Mouse (Mus musculus) right cerebral cortex, postnatal 10 days (tissue): ENCODE measurements around the gene Omt2b.
"Not testable (repeated sequence)": the region's sequence is repeated elsewhere in the genome, so short reads cannot be mapped to it uniquely, and the experiment has no call there.

ENCODE experiments used
- DNase-seq, 2 experiments: peaks; one replicate each; pipeline ENCODE4 v3.0.0; 2021; ENCODE audit warnings: low spot score in 2 of 2

Gene Omt2b

DNA sequence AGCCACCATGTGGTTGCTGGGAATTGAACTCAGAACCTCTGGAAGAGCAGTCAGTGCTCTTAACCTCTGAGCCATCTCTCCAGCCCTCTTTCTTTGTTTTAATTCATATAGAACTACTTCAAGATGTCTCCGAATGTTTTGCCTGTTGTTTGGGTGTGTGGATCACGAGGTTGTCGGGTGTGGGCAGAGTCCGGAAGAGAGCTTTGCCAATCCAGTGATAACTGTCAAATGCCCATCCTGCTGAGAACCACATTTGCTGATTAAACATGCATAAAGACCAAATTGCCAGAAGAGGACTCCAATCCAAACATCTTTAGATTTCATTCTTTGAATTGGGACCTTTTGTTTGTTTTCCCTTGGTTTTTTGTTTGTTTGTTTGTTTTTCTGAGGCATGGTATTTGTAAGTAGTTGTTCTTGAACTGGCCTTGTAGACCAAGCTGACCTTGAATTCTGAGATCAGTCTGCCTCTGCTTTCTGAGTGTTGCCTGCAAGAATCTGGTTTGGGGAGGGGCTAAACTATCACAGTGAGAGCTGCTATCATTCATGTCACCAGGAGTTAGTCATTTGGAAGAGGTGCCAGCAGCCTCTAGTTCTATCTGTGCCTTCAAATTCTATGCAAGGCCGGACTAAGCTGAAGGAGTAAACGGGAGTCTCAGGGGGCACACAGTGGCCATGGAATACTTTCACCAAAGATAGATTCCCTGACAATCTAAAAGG, 24.3 kb downstream of the Omt2b start:
- DNase-seq, result no peak

DNA sequence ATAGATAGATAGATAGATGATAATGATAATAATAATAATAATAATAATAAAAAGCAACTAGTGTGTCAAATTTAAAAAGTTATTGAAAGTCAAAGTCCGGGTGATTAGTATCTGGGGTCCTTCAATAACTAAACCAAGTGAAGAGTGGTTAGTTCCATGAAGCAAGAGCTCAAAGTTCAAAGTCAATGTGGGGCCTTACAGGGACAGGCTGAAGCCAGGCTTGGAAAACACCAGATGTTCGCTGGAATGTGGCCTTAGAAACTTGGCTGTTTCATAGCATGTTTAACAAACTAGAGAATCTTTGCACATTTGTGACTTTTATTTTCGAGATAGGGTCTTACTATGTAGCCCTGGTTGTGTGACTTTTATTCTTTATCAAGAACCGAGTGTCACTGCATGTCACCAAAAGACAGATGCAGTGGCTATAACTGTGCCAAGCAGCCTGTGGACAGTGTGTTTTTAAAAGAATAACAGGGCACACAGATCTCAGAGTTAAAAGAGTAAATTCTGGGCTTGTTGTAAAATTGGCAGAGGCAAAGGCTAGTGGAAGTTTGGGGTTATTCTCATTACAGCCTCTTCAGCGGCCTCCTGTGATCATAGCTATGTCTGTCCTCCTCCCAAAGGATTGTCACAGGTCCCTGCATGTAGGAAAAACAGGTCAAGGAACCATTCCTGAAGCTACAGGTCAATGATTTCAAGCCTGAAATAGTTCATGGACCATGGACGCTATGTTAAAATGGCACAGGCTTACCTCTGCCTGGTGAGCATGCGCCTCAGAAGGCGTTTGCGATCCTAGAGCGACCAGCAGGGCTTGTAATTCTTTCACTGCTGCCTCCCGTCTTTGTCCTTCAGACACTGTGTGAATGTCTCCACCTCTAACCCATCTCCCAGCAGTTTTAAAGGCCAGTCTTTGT, 27.5 kb downstream of the Omt2b start:
- no peak for DNase-seq

DNA sequence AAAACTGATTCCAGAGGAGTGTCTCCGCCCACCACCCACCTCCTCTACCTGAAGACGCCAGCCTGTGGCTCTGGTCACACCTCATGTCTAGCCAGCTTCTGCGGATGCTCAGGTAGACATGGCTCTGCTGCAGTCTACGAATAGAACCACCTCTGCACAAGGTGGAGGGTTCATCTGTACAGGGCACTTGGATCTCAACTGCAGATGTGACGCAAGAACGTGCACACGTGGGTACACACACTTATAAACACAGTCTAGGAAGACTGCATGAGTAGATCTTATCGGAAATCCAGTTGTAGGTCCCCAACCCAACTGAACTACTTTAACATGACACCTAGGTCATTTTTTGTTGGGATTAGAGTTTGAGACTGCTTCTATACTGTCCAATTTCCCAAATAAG, 28.2 kb downstream of the Omt2b start, which contains the start of gene Gsta2:
Gene Gsta2 (minus strand): TSS at position 178 of the 400 bp plus-strand sequence.
- DNase-seq, result no peak

DNA sequence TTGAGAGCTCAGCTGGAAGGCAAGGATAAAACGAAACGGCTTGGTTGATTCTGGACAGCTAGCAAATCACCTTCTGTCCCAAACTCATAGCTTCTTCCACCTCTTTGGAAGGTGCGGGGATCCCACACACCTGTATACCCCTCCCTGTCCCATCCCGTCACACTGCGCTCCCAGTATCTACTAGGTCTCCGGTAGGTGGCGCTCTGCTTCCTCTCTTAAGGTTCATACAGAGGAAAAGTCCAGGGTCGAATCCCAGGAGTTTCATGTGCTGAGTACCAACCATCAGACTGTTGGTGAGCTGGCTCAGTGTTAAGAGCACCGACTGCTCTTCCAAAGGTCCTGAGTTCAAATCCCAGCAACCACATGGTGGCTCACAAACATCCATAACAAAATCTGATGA, 30.7 kb downstream of the Omt2b start:
- DNase-seq, result peak; percentile 31 to 61

DNA sequence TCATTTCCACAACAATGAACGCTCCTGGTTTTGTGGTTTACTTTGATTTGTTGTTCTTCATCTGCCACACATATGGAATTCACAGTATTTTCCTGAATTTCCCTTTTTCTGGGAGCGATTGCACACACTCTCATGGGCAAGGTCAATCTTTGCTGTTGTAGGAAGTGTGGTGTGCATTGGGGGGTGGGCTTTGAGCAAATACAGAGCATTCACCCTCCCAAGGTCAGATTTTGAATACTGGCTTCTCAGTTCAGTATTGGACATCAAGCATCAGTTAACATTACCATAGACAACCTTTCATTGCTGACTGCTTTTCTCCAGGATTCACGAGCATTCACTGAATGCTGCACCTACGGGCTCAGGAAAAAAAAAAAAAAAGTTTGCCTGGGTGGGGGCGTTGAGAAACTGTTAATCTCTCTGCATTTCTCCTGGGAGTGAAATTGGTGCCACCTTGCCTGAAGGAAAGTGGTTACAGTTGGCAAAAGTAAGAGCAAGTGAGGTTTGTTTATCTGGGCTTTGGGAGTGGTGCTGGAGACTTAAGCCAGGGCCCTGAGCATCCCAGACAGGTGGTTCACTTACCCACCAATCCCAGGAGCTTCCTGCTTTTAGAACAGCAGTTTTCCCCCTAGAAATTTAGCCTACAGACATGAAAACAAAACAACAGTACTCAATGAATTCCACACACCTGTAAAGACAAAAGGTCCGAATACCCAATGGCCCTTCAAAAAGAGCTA, 32.5 kb downstream of the Omt2b start:
- DNase-seq, result no peak

DNA sequence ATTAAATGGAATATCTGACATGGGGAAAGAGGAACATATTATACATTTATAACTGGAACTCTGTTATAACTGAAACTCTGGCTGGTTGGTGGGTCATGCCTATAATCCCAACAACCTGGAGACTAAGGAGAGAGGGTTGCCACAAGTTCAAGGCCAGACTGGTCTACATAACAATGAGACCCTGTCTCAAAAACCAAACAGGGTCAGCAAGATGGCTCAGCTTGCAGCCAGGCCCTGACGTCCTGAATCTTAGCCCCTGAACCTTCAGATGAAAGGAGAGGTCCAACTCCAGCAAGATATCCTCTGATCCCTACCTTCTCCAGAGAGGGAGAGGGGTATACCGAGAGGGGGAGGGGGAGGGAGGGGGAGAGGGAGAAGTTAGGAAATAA, 33.1 kb downstream of the Omt2b start:
- no peak for DNase-seq

DNA sequence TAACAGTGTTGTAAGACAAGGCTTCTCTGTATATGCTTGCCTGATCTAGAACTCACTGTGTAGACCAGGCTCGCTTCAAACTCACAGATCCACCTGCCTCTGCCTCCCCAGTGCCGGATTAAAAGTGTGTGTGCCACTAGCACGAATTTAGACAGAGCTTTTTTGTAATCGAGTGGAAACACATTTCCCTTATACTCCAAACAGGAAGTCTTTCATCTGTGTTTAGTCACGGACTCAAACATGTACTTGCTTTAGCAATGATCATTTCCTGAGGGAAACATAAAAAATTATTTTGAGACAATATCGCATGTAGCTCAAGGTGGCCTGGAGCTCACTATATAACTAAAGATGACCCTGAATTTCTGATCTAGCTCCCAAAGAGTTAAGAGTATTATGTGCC, 36.0 kb downstream of the Omt2b start:
- DNase-seq, result no peak

DNA sequence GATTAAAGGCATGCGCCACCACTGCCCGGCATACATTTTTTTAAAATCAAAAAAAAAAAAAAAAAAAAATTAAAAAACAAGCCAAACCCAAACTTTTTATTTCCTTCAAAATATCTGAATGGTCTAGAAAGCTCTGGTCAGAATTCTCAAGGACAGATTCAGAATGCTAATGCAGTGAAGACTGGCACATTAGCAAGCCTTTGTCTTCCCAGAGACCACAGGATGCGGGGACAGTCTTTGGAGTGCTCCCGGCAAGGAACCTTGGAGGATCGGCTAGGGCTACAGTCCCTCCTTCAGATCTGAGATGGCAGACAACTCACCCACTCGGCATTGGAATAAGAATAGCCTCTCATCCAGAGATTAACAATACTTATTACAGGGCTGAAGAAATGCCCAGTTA, 37.3 kb downstream of the Omt2b start:
- no peak for DNase-seq

DNA sequence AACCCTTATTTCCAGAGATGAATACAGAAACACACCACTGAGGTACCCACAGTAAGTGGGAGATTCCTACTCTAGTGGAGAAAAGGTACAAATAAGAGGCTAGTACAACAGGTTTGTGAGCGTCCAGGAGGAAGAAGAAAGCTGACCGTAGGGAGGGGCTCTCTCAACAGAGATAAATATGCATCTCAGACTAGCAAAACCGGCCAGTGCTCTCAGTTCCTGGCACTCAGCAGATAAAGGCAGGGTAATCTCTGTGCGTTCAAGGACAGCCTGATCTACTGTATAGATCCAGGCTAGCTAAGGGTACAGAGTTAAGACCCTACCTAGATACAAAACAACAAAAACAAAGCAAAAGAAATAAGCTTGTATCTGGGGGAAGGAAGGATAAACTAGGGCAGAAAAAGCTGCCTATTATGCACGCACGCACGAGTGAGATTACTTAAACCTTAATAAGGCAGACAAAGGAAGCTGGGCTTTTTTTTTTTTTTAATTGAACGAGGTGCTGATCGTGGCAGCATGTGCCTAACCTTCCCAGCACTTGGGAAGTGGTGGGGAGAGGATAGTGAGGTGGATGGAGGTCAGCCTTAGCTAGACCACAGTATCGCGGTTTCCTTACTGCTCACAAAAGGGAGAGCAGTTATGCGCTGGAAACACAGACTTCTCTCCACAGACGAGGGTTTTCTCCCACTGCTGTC, 38.6 kb downstream of the Omt2b start:
- no peak for DNase-seq

DNA sequence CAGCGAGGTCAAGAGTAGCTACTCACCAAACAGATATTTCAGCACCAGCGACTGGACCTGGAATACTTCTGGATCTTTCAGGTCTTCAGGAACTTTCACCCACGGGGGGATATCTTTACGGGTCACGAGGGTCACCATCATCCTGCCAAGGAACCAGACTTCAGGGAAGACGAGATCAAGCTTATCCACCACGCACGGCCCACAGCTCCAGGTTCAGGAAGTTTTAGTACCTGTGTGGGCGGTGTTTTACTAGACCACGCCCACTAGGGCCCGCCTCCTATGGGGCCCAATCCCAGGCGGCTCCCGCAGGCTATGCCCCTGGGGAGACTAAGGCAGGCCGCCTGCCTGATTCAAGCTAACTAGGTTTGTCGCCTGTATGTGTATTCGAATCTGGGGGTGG, 40.6 kb downstream of the Omt2b start, which contains the start of gene Dppa5a:
Gene Dppa5a (minus strand): TSS at position 219 of the 400 bp plus-strand sequence.
- DNase-seq, result not testable (repeated sequence)

DNA sequence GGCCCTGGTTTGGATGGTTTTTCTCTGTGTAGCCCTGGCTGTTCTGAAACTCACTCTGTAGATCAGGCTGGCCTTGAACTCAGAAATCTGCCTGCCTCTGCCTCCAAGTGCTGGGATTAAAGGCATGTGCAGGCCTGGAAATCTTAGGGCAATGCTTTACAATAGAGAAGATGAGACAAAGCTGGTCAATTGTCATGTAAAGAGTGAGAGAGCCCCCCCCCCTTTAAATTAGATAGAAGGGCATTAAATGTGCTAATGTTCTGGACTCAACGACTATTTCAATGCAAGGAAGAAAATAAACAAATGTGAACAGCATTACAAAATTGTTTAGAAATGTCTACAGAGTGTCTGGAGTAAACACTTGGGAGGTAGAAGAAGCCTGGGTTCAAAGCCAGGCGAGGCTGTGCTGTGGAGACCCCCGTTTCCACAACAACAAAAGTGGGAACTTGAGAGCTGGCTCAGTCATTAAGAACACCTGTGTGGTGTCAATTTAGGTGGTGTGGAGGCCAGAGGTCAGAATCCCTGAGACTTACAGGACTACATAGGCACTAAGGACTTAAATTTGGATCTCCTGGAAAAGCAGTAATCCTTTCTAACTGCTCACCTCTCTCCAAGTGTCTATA, 41.4 kb downstream of the Omt2b start:
- no peak for DNase-seq

DNA sequence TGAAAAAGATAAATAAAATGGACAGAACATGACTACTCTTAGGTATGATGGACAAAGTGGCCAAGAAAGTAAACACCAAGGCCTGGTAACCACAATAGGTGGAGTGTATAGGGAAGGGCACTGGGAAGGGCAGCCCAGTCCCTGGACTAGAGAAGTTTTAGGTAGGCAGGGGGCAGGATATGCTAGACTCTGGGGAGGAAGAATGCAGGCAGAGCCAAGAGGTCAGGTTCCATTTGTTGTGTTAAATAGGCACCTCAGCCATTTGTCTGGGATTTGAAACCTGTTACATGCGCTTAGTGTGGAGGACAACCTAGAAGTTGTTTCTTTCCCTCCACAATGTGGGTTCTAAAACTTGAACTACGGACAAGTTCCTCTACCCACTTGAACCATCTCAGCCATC, 42.0 kb downstream of the Omt2b start:
- no peak for DNase-seq

DNA sequence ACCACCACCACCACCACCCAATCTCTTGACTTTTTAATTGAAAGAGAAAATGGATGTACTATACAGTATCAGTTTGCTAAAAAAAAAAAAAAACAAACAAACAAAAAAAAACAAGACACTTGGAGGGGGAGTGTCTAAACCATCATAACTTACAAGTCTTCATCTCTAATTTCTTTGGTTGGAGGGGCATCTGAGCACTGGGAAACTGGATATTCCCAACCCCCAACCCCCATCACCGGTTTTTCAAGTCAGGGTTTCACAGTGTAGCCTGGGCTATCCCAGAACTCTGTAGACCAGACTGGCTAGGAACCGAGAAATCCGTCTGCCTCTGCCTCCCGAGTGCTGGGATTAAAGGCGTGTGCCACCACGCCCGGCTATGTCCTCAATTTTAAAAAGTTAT, 42.4 kb downstream of the Omt2b start:
- no peak for DNase-seq

DNA sequence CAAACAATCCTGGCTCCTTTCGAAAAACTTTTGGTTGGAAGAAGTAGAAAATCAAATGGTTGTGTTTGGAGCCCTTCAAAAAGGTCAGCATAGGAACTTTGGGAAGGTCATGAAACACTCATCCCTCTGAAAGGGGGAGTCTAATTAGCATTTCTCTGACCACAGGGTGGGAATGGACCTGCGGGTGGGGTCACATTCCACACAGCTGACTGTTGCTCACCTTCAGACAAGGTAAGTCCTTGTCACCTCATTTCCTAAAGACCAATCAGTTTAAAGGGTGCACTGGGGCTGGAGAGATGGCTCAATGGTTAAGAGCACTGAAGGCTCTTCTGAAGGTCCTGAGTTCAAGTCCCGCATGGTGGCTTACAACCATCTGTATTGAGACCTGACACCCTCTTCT, 44.1 kb downstream of the Omt2b start:
- DNase-seq, result no peak

DNA sequence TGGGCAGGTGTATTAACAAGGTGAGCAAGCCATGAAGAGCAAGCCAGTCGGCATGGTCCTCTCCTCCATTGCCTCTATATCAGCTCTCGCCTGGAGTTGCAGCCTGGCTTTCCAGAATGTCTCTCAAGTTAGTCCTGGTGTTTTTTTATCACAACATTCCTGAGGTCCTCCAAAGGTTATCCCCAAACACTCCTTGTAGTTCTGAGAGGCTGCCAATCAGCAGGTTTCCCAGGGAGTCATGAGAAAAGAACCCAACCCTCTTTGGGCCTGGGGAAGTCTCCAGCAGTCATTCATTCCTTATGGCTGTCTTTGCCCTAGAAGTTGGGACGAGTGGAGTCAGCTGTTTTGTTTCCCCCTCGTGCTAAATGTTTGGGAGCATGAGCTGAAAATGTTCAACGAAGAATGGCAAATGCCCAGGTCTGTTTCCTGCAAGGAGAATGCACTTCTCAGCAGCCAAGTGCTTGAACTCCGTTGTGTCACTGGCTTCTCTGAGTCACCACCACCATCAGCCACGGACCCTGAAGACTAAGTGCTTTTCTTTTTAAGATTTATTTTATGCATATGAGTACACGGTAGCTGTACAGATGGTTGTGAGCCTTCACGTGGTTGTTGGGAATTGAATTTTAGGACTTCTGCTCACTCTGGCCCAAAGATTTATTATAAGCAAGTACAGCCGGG, 45.6 kb downstream of the Omt2b start:
- DNase-seq, result no peak

DNA sequence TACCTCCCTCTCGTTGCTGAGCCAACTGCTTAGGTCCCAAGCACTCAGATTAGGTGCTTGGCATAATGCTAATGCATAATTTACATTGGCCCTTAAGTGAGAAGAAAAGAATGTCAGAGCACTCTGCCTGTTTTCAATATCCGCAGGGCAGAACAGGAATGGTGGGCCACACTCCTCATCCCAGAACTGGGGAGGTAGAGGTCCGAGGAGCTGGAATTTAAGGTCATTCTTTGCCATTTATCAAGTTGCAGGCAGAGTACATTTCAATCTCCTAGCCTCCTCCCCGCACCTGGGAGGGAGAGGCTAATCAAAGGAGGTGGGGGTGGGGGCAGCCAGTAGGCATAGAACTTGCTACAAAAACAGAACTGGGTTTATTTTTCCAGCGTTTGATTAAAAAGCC, 47.0 kb downstream of the Omt2b start:
- DNase-seq, result no peak

DNA sequence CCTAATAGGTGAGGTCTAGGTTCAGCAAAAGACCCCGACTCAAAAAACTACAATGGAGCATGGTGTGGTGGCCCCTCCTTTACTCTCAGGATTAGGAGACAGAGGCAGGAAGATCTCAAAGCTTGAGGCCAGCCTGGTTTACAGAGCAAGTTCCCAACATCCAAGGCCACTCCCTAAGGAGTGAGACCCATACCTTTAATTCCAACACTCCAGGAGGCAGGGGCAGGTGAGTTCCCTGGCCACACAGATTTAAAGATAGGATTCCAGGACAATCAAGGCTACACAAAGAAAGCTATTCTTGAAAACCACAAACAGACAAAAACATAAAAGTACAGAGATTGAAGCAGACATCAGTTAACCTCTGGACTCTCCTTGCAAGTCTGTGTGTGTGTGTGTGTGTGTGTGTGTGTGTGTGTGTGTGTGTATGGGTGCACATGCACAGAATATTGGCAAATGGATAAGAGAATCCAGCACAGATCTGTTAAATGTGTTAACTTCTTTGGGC, 47.5 kb downstream of the Omt2b start:
- no peak for DNase-seq

DNA sequence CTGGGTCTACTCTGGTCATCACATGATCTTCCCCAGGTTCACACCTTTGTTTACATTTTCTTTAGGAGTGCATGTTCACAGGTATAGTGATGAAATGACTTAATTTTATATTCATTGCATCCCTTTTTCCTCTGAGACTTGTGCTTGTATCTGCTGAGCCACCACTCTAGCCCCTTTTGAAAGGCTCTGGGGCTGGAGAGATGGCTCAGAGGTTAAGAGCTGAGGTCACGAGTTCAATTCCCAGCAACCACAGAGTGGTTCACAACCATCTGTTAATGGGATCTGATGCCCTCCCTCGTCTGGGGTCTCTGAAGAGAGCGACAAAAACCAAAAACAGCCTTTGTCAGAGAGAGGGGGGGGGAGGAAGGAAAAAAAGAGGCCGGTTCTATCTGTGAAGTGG, 48.1 kb downstream of the Omt2b start:
- no peak for DNase-seq

DNA sequence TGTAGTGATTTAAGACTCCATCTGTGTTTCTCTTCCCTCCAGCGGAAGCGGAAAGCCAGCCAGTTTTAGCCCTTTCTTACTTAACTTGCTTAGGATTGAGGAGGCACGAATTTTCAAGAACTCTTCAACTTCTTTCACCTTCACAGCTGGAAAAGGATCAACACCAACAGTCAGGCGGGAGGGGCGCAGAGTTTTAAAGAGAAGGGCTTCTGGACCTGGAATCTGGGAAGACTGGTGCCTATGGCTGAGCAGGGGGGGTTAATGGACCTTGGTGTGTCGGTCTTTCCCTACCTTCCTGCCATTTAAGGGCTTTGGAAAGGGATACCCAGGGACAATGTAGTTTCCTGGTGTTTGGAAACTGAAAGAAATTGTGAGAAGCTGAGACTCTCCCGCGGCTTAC, 50.2 kb downstream of the Omt2b start:
- DNase-seq, result no peak

DNA sequence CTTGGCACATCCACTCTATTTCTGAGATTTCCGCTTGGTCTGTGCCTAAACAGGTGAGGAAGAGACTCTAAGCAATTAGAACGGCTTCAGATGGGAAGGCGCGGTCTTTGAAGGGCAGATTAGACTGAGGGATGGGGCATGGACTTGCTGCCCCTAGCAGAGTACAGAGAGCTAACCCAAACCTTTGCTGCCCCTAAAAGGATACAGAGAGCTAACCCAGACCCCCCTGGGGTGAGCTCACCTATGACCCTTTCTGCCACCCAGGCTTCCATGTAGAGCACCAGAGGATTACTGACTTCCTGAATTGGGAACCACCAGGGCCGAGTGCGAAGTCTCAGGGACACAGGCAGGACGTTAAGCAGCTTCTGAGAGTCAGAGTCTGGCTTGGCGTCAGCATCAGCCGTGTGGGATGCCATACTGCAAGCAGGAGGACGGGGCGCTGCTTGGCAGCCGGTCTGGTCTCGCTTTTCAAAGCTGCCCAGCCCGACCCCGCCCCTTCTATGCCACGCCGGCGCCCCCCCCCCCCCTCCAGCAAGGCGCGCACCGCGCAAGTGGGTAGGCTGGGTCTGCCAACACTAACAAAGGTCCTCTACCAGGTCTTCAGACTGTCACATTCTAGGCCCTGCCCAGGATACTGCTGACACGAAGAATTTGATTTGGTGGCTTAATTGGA, 50.9 kb downstream of the Omt2b start, which contains the start of gene Ooep:
Gene Ooep (minus strand): TSS at position 613 of the 673 bp plus-strand sequence.
- peak; percentile 64 to 71 for DNase-seq
